Mouse (Mus musculus): Measurements from ENCODE around the gene Recql. TPM values are rescaled to one million over a fixed set of nuclear protein-coding genes. Genes with fewer than 3 reads are reported as not detected.
"Not testable (repeated sequence)": the region's sequence is repeated elsewhere in the genome, so short reads cannot be mapped to it uniquely, and the experiment has no call there.

The Recql gene
- total RNA-seq, 2 experiments from 2014 or later: 18.6 to 20.2 TPM

GRCm38 (mm10) chr6:142369568-142369967 is 17.3 kb downstream of the Recql start:
- intact Hi-C loops (cut with DNase I): no loop called here
- DNase-seq (ENCODE audit: low spot score in 2 of 2): no peak

- intact Hi-C loops (cut with DNase I): no loop called here
These were observed 19.3 kb downstream of the Recql start for GRCm38 (mm10) chr6:142367565-142367964.

DNA sequence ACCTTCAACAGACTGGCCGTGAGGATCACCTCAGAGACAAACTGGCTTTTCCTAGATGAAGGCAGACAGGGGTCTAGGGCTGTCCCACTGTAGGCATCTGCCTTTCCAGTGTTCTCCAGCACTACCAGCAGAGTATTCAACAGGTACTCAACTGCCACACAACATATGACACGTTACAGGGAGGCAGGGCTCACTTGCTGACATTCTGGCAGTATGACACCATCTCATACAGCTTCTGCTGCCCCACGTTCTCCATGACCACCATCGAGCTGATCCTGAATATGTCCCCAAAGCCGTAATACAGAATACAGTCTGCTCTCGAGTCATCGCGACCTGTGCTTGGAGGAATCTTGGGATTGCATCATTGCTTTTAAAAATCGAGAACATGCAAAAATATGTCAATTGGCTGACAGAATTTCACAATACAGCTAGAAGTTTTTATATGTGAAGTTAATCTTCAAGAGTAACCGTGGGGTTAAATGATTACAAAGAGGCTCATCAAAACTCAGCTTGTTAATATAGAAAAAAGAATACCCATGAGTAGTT is 20.3 kb downstream of the Recql start:
- DNase-seq (ENCODE audit: low spot score in 2 of 2): no peak
- intact Hi-C loops (cut with DNase I): no loop called here

More at GRCm38 (mm10) chr6:142367565-142367964, 19.3 kb downstream of the Recql start:
- no peak for DNase-seq (ENCODE audit: low spot score in 2 of 2)

DNA sequence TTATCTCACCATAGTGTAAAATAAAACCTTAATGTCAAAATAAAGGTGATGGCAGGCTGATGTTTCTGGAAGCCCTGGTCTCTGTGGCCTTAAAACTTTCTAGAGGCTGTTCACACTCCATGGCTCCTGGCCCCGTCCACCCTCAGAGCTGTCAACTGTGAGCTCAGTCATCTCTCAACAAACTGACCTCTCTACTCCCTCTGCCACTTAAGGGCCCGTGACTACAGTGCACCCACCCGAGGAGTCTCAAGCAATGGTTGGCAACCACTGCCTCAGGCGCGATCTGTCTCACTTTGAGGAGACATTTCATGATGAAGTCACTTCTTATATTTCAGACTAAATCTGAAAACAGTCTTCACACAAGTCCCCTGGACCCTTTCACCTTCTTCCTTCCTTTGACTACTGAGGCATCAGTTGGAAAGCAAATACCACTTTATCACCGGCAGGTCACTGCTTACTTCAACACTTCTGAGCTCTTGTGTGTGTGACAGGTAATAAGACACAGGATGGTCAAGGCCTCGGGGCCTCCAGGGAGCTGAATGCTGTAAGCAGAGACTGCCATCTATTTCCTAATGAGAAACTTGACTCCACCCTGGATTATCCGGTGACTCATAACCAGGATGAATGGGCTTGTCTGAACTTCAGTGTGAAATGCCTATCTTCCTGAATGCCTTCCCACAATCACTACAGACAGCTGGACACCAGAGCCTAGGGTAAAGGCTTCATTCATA is 21.0 kb downstream of the Recql start:
- intact Hi-C loops (cut with DNase I): no loop called here
- no peak for DNase-seq (ENCODE audit: low spot score in 2 of 2)

- DNase-seq (ENCODE audit: low spot score in 2 of 2): no peak
- intact Hi-C loops (cut with DNase I): loop anchor here (5.0 kb wide), 1 partner anchor 154 kb away; no protein-coding TSS in a partner anchor
These were observed 23.8 kb downstream of the Recql start for GRCm38 (mm10) chr6:142363019-142363576.

- DNase-seq (ENCODE audit: low spot score in 2 of 2): no peak
- intact Hi-C loops (cut with DNase I): loop anchor here (5.0 kb wide), 1 partner anchor 155 kb away; no protein-coding TSS in a partner anchor
These were observed 24.9 kb downstream of the Recql start for GRCm38 (mm10) chr6:142362036-142362435.

- no peak for DNase-seq (ENCODE audit: low spot score in 2 of 2)
- intact Hi-C loops (cut with DNase I): no loop called here
These were observed 29.8 kb downstream of the Recql start for GRCm38 (mm10) chr6:142357106-142357505.

DNA sequence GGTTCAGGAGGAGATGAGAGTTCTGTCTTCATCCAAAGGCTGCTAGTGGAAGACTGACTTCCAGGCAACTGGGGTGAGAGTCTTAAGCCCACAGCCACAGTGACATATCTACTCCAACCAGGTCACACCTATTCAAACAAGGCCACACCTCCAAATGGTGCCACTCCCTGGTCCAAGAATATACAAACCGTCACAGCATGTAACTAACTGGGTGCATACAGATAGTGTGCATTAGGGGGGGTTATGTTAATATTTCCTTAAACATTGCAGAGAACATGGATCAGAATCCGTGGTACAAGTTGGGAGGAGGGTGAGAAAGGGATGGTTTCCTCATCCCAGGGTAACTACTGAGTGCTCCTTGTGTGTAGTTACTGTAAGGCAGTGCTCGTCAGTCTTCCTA is 34.8 kb downstream of the Recql start:
- intact Hi-C loops (cut with DNase I); DNase-seq (ENCODE audit: low spot score in 2 of 2): not testable (repeated sequence)

GRCm38 (mm10) chr6:142347431-142348385 is 39.2 kb downstream of the Recql start:
- DNase-seq (ENCODE audit: low spot score in 2 of 2): no peak
- intact Hi-C loops (cut with DNase I): loop anchor here (5.0 to 10.0 kb wide), 2 partner anchors 40 to 853 kb away; partner anchors contain the start of genes Golt1b and Recql

DNA sequence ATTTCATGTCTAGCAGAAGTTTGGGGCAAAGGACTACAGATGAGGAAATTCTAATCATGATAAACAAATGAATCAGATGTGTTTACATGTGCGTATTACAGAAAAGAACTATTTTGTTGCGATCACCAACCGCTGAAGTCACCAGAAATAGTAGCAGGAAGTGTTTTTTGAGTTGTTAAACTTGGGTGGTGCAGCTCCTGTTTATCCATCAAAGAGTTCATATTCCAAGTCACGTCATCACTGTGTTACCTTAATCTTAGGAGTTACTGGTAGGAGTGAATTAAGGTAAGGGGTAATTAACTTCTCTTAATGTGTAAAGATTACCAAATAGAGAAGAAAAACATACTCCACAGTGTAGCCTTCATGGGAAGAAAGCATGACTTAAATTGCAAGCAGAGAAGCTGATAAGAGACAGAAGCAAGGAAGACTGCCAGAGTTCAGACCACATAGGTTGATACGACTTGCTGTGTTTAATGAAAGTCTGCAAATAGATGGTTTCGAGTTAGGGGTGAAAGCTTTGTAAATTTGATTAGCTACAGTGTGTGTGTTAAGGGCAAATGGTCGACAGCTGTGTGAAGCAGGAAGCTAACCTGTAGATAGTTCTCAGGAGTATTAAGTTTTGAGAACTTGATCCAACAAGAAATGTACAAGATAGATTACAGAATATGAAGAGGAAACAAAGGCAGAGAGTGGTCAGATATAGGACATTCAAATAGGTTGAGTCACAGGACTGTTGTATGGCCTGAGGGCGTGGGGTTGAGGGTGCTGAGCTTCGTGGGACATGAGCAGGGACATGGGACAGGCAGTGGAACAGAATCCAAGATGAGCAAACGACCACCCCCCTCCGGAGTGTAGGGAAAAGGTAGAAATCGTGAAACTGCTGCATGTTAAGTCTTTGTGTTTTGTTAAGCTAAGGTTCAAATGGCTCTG is 40.4 kb downstream of the Recql start:
- intact Hi-C loops (cut with DNase I): loop anchor here (5.0 to 10.0 kb wide), 2 partner anchors 41 to 852 kb away; partner anchors contain the start of genes Golt1b and Recql
- DNase-seq (ENCODE audit: low spot score in 2 of 2): no peak

- intact Hi-C loops (cut with DNase I): loop anchor here (5.0 to 10.0 kb wide), 2 partner anchors 42 to 851 kb away; partner anchors contain the start of genes Golt1b and Recql
- peak; percentile 89 to 90 for DNase-seq (ENCODE audit: low spot score in 2 of 2)
These were observed 41.3 kb downstream of the Recql start, which contains the start of gene Pyroxd1 for GRCm38 (mm10) chr6:142345440-142346038. Gene Pyroxd1, plus strand, starts transcription at chr6:142345654.

- intact Hi-C loops (cut with DNase I): loop anchor here (10.0 kb wide), 1 partner anchor 849 kb away; no protein-coding TSS in a partner anchor
- DNase-seq (ENCODE audit: low spot score in 2 of 2): peak; percentile 80 to 82
These were observed 43.3 kb downstream of the Recql start for GRCm38 (mm10) chr6:142343561-142343960.

- DNase-seq (ENCODE audit: low spot score in 2 of 2): no peak
- intact Hi-C loops (cut with DNase I): no loop called here
These were observed 47.3 kb downstream of the Recql start for GRCm38 (mm10) chr6:142339576-142339975.

GRCm38 (mm10) chr6:142338961-142339360 is 47.9 kb downstream of the Recql start:
- intact Hi-C loops (cut with DNase I): no loop called here
- no peak for DNase-seq (ENCODE audit: low spot score in 2 of 2)

- DNase-seq (ENCODE audit: low spot score in 2 of 2): no peak
- intact Hi-C loops (cut with DNase I): no loop called here
These were observed 57.7 kb downstream of the Recql start for GRCm38 (mm10) chr6:142329201-142329600.

DNA sequence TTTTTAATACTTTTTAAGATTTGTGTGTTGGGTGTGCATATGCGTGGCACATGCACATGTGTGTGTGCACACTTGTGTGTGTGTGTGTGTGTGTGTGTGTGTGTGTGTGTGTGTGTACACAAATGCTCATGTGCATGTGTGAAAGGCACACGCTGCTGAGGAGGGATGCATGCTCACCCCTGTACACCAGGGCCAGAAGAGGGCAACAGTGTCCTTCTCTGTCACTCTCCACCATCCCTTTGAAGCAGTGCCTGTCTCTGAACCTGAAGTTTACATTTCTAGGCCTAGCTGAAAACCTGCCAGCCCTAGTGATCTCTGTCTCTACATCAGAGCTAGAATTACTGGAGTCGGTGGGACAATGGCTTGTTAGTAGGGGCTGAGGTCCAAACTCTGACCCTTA is 60.3 kb downstream of the Recql start:
- intact Hi-C loops (cut with DNase I): no loop called here
- DNase-seq (ENCODE audit: low spot score in 2 of 2): no peak

DNA sequence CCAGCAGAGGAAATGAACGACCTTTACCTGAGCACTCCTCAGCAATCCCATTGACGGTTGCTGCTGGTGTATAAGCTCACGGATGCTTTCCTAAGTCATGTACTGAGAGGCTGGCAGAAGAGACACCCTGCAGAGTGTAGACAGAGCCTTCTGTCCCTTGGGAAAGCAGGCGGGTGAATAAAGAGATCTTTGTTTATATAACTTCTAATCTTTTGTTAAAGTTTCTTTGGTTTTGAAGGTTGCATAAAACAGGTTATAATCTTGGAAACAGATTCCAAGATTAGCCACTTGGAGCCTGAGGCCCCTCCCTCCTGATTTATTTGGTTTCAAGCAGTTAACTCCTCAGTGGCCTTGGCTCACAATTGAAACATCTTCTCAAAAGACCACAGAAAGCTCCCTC is 64.0 kb downstream of the Recql start, which contains the start of gene Slco1a5:
Slco1a5 (minus strand) TSS at position 101 of the 400 bp plus-strand sequence.
- intact Hi-C loops (cut with DNase I): no loop called here
- no peak for DNase-seq (ENCODE audit: low spot score in 2 of 2)

DNA sequence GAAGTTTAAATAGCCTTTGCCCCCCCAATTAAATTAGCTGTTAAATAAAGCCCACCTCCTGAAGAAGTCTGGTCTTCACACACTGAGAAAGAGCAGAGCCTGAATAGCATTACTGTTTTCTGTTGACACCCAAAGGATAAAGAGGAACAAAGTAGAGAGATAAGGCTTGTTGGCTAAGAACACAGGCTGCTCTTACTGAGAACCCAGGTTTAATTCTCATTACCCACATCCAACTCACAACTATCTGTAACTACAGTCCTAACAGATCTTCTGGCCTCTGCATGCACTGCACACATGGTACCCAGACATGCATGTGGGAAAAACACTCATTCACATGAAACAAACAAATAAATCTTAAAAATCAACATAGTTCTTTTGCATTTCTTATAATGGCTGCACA is 69.8 kb downstream of the Recql start:
- no peak for DNase-seq (ENCODE audit: low spot score in 2 of 2)
- intact Hi-C loops (cut with DNase I): no loop called here
